Mouse (Mus musculus) hindbrain, postnatal 0 days (tissue): ENCODE measurements at regions not wholly inside any gene's neighbourhood (a gene's known extent, or its start where the extent isn't known, plus 50 kb on each side); places are given as distances from the start of the nearest gene placed in this dataset.

Experiments used
- ATAC-seq: fragments of 200-750 bp; cut with Nextera tagmentation; 2 replicates; pipeline ENCODE4 v1.8.0; 2017; ENCODE audit warnings: mild to moderate bottlenecking, moderate TSS enrichment, moderate library complexity
- DNase-seq: peaks from one replicate; pipeline ENCODE4 v3.0.0-alpha.2; 2015; ENCODE audit warnings: low spot score
- H3K27ac ChIP-seq: fragments of 300-500 bp; sonication (generic); 2 replicates; pipeline ENCODE4 v1.5.1; 2014; ENCODE audit warnings: mild to moderate bottlenecking
- H3K27me3 ChIP-seq: fragments of 300-500 bp; sonication (generic); 2 replicates; pipeline ENCODE4 v1.6.1; 2014; ENCODE audit warnings: low read length, mixed read lengths; ENCODE audit not compliant: insufficient read depth
- H3K36me3 ChIP-seq: fragments of 300-500 bp; sonication (generic); 2 replicates; pipeline ENCODE4 v1.6.1; 2014; ENCODE audit warnings: low read length, mixed read lengths; ENCODE audit not compliant: insufficient read depth
- H3K4me1 ChIP-seq: fragments of 300-500 bp; sonication (generic); 2 replicates; pipeline ENCODE4 v1.6.1; 2014; ENCODE audit warnings: antibody characterized with exemption, low read length, mixed read lengths; ENCODE audit not compliant: insufficient read depth
- H3K4me2 ChIP-seq: fragments of 300-500 bp; sonication (generic); 2 replicates; pipeline ENCODE4 v1.6.1; 2014; ENCODE audit warnings: low read depth, mild to moderate bottlenecking, low read length, moderate library complexity, mixed read lengths
- H3K4me3 ChIP-seq: fragments of 300-500 bp; sonication (generic); 2 replicates; pipeline ENCODE4 v1.5.1; 2014; ENCODE audit warnings: low read length
- H3K9ac ChIP-seq: fragments of 300-500 bp; sonication (generic); replicated peaks from 2 replicates; pipeline ENCODE4 v1.6.1; 2014; ENCODE audit warnings: mild to moderate bottlenecking, low read length, moderate library complexity, mixed read lengths
- H3K9me3 ChIP-seq: fragments of 300-500 bp; sonication (generic); 2 replicates; pipeline ENCODE4 v1.6.1; 2016; ENCODE audit warnings: low read length, mixed read lengths
- CTCF ChIP-seq: IDR thresholded peaks from 2 replicates; pipeline ENCODE4 v1.5.1; 2016; ENCODE audit warnings: antibody characterized with exemption, control low read depth, low read depth
- WGBS: fragments of 180-500 bp; shearing (Covaris S2); extraction: QIAGEN DNeasy Blood & Tissue Kit; methylation state at CpG from one replicate; pipeline ENCODE4 v1.1.7; 2014; 5-methylcytosine and 5-hydroxymethylcytosine counted together

GRCm38 (mm10) chr16:97278913-97279312 is 77.6 kb upstream of the Bace2 start:
- H3K4me3 ChIP-seq, result no peak overlapping the region
- ATAC-seq (no peak), DNase-seq (no peak)
- no peak overlapping the region for H3K4me2 ChIP-seq
- no peaks in the 10 kb centered on the region for H3K9me3 ChIP-seq
- no peaks in the 10 kb centered on the region for H3K4me1 ChIP-seq
- no peaks in the 10 kb centered on the region for H3K27me3 ChIP-seq
- WGBS, result 92% methylated on average over 1 of the region's 1 CpGs
- no peak overlapping the region for H3K27ac ChIP-seq
- no peak for TF ChIP-seq CTCF
- H3K36me3 ChIP-seq, result no peaks in the 10 kb centered on the region
- H3K9ac ChIP-seq, result no peak overlapping the region

GRCm38 (mm10) chr16:97281615-97282110 is 74.9 kb upstream of the Bace2 start:
- Histone ChIP-seq H3K36me3 (no peaks in the 10 kb centered on the region), H3K4me3 (no peak overlapping the region), H3K4me2 (no peak overlapping the region), H3K9me3 (no peaks in the 10 kb centered on the region), H3K27me3 (no peaks in the 10 kb centered on the region), H3K4me1 (no peaks in the 10 kb centered on the region), H3K9ac (no peak overlapping the region), H3K27ac (no peak overlapping the region)
- DNase-seq (no peak), ATAC-seq (no peak)
- TF ChIP-seq CTCF, result no peak
- 90% methylated on average over 7 of the region's 7 CpGs for WGBS

GRCm38 (mm10) chr16:97282943-97283342 is 73.6 kb upstream of the Bace2 start:
- no peak for TF ChIP-seq CTCF
- Histone ChIP-seq H3K9me3 (no peaks in the 10 kb centered on the region), H3K9ac (no peak overlapping the region), H3K4me2 (no peak overlapping the region), H3K4me3 (no peak overlapping the region), H3K4me1 (no peaks in the 10 kb centered on the region), H3K36me3 (no peaks in the 10 kb centered on the region), H3K27me3 (no peaks in the 10 kb centered on the region), H3K27ac (no peak overlapping the region; the same call in 1 of the 2 replicates)
- DNase-seq (no peak), ATAC-seq (no peak)
- 48% methylated on average over 9 of the region's 9 CpGs for WGBS

GRCm38 (mm10) chr16:97285886-97286447 is 70.6 kb upstream of the Bace2 start:
- no peak overlapping the region for H3K4me3 ChIP-seq
- no peak overlapping the region for H3K4me2 ChIP-seq
- no peak for DNase-seq
- no peaks in the 10 kb centered on the region for H3K9me3 ChIP-seq
- no peak for TF ChIP-seq CTCF
- no peak overlapping the region for H3K27ac ChIP-seq
- no peaks in the 10 kb centered on the region for H3K27me3 ChIP-seq
- H3K4me1 ChIP-seq, result peaks cover 8% of the 10 kb centered on the region; the same call in 1 of the 2 replicates
- 81% methylated on average over 8 of the region's 8 CpGs for WGBS
- H3K36me3 ChIP-seq, result no peaks in the 10 kb centered on the region
- no peak for ATAC-seq
- no peak overlapping the region for H3K9ac ChIP-seq

GRCm38 (mm10) chr16:97286717-97287116 is 69.8 kb upstream of the Bace2 start:
- Histone ChIP-seq H3K4me2 (no peak overlapping the region), H3K27ac (no peak overlapping the region), H3K9me3 (no peaks in the 10 kb centered on the region), H3K36me3 (no peaks in the 10 kb centered on the region), H3K4me1 (peaks cover 8% of the 10 kb centered on the region; the same call in 1 of the 2 replicates), H3K9ac (no peak overlapping the region), H3K27me3 (no peaks in the 10 kb centered on the region), H3K4me3 (no peak overlapping the region)
- peak; percentile 64 for DNase-seq
- peak; percentile 56; the same call in 1 of the 2 replicates for ATAC-seq
- no peak for TF ChIP-seq CTCF
- WGBS, result 23% methylated on average over 3 of the region's 3 CpGs

GRCm38 (mm10) chr16:97288634-97289033 is 67.9 kb upstream of the Bace2 start:
- peak; percentile 44 for ATAC-seq
- no peak overlapping the region for H3K27ac ChIP-seq
- DNase-seq, result peak; percentile 73
- 9% methylated on average over 8 of the region's 8 CpGs for WGBS
- no peaks in the 10 kb centered on the region for H3K9me3 ChIP-seq
- H3K36me3 ChIP-seq, result no peaks in the 10 kb centered on the region
- H3K9ac ChIP-seq, result no peak overlapping the region
- no peak for TF ChIP-seq CTCF
- H3K4me1 ChIP-seq, result peaks cover 14% of the 10 kb centered on the region; the same call in 1 of the 2 replicates
- no peak overlapping the region for H3K4me2 ChIP-seq
- no peaks in the 10 kb centered on the region for H3K27me3 ChIP-seq
- no peak overlapping the region for H3K4me3 ChIP-seq

GRCm38 (mm10) chr16:97292484-97293048 is 64.0 kb upstream of the Bace2 start:
- WGBS, result 5% methylated on average over 11 of the region's 11 CpGs
- Histone ChIP-seq H3K4me2 (peak overlapping the region; percentile 43), H3K4me1 (peaks cover 14% of the 10 kb centered on the region; the same call in 1 of the 2 replicates), H3K27me3 (no peaks in the 10 kb centered on the region), H3K4me3 (0 out of 2 replicates have a peak overlapping the region, but pooled peaks have one; percentile 6), H3K9ac (no peak overlapping the region), H3K27ac (no peak overlapping the region), H3K36me3 (no peaks in the 10 kb centered on the region), H3K9me3 (no peaks in the 10 kb centered on the region)
- no peak for TF ChIP-seq CTCF
- peak; percentile 71 for ATAC-seq
- DNase-seq, result peak; percentile 58
